Mouse (Mus musculus) lung, embryonic 15.5 days (tissue): ENCODE results near the gene Twnk. TPM values are rescaled to one million over a fixed set of nuclear protein-coding genes. Genes with fewer than 3 reads are reported as not detected.
A peak's percentile ranks its signal among the peaks of the same experiment; 100 is the strongest.

Experiments
- ATAC-seq: fragments of 200-750 bp; cut with Nextera tagmentation; 2 replicates; pipeline ENCODE4 v1.8.0; 2017; ENCODE audit warnings: moderate number of reproducible peaks, borderline replicate concordance; ENCODE audit not compliant: low FRiP score, low TSS enrichment; ENCODE audit errors: extremely low read depth
- H3K27ac ChIP-seq: fragments of 300-500 bp; sonication (generic); 2 replicates; pipeline ENCODE4 v1.5.1; 2015; ENCODE audit warnings: moderate library complexity, mild to moderate bottlenecking, inconsistent platforms
- H3K27me3 ChIP-seq: fragments of 300-500 bp; sonication (generic); 2 replicates; pipeline ENCODE4 v1.6.1; 2015; ENCODE audit warnings: inconsistent platforms
- H3K36me3 ChIP-seq: fragments of 300-500 bp; sonication (generic); 2 replicates; pipeline ENCODE4 v1.6.1; 2015; ENCODE audit warnings: inconsistent platforms
- H3K4me1 ChIP-seq: fragments of 300-500 bp; sonication (generic); 2 replicates; pipeline ENCODE4 v1.6.1; 2015; ENCODE audit warnings: inconsistent platforms
- H3K4me2 ChIP-seq: fragments of 300-500 bp; sonication (generic); 2 replicates; pipeline ENCODE4 v1.6.1; 2015; ENCODE audit warnings: inconsistent platforms, mild to moderate bottlenecking, moderate library complexity
- H3K4me3 ChIP-seq: fragments of 300-500 bp; sonication (generic); 2 replicates; pipeline ENCODE4 v1.5.1; 2015; ENCODE audit warnings: mild to moderate bottlenecking, inconsistent platforms
- H3K9ac ChIP-seq: fragments of 300-500 bp; sonication (generic); 2 replicates; pipeline ENCODE4 v1.6.1; 2015; ENCODE audit warnings: inconsistent platforms
- H3K9me3 ChIP-seq: fragments of 300-500 bp; sonication (generic); 2 replicates; pipeline ENCODE4 v1.6.1; 2016; ENCODE audit warnings: inconsistent platforms
- WGBS: fragments of 180-500 bp; shearing (Covaris S2); methylation state at CpG from one replicate; pipeline ENCODE4 v1.1.7; 2015; 5-methylcytosine and 5-hydroxymethylcytosine counted together
- polyA plus RNA-seq: library from polyadenylated mRNA; unstranded; fragments of >200 nt; fragmentation: Nextera tagmentation; extraction: Ambion mirVana; gene quantifications from 2 replicates; pipeline ENCODE4 v1.2.1, GENCODE M21; 2015

Twnk gene
- polyA plus RNA-seq, 1 experiment from 2014 or later: 20.8 TPM

DNA sequence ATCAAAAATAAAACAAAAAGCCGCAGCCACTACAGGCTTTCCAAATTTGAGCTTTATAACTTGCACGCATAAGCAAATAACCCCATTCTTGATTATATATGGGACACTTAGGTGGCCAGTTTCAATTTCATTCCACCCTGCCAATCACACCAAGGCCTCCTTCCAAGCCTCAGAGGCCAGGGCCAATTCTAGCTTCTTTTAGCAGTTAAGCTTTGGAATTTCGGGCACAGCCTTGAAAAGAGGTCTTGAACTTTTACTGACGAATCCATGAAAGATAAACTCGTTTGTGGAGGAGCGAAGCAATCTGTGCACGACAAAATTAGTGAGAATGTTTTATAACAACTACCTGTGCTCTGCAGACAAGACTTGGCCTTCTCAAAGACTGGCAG lies 52.3 kb downstream of the Twnk start:
- Histone ChIP-seq H3K4me3 (peak overlapping the region; percentile 53), H3K4me1 (peaks cover 21% of the 10 kb centered on the region), H3K27me3 (no peaks in the 10 kb centered on the region), H3K9ac (peak overlapping the region; percentile 59), H3K4me2 (peak overlapping the region; percentile 71), H3K27ac (peak overlapping the region; percentile 97), H3K9me3 (no peaks in the 10 kb centered on the region), H3K36me3 (peaks cover 4% of the 10 kb centered on the region; the same call in 1 of the 2 replicates)
- 27% methylated on average over 7 of the region's 7 CpGs for WGBS
- no peak for ATAC-seq

DNA sequence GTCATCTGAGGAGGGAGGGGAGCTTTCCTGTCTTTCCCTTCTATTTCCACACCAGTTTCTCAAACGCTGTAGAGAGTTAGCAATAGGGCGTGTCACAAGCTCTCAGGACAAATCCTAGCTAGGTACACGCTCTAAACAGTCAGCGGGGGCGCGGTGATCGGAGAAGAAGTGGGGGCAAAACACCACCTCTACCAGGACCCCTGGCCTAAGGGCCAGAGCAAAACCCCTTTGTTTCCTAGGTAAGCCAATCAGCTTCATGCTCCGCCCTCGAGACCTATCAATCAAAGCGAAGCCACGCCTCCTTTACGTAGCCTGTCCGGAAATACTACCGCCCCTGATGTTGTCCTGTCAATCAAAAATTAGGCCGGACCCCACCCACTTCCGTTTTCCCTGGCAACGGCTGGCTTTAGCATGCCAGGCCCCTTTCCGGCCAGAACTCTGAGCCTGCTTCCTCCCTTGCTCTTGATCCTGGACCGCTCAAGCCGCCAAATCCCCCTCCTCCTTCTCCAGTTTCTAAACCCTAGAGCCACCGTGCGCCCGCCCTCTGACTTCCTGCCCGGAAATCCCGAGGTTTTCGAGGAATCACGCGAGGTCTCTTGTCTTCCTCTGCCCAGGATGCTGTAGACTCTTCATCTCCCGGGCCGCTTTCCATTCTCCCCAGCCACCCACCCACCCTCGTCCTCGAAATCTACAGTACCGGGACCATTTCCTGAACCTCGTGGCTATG lies 52.8 kb downstream of the Twnk start:
- H3K9me3 ChIP-seq: no peaks in the 10 kb centered on the region
- H3K9ac ChIP-seq: peak overlapping the region; percentile 67
- under 1% methylated on average over 34 of the region's 34 CpGs for whole genome bisulfite sequencing

DNA sequence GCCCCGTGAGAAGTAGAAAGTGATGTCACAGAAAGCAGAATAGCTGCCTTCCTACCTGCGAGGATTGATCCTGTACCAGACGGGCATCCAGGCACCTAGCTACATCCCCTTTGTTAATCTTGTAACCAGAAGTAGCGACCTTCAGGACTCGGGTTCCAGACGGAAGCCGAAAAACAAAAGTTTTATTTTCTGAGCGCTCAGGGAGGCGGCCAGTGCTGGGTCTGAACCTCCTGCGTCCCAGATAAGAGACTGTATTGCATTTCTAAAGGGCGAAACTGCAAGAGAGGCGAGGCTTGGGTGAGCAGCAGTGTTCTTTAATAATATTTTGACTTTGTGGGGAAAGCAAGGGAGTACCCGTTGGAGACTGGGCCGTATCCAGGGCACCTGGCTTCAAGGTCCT lies 53.4 kb downstream of the Twnk start:
- no peak for ATAC-seq
- WGBS: under 1% methylated on average over 14 of the region's 14 CpGs
- H3K4me1 ChIP-seq: peaks cover 21% of the 10 kb centered on the region
- peak overlapping the region; percentile 71 for H3K4me2 ChIP-seq
- H3K27ac ChIP-seq: peak overlapping the region; percentile 97
- H3K27me3 ChIP-seq: peaks cover 3% of the 10 kb centered on the region
- H3K9ac ChIP-seq: peak overlapping the region; percentile 67
- H3K36me3 ChIP-seq: 0 out of 2 replicates have a peak, but pooled peaks cover 4% of the 10 kb centered on the region
- peak overlapping the region; percentile 53 for H3K4me3 ChIP-seq
- H3K9me3 ChIP-seq: no peaks in the 10 kb centered on the region

More for the DNA sequence above, 52.8 kb downstream of the Twnk start:
- H3K27ac ChIP-seq: peak overlapping the region; percentile 97
- peaks cover 21% of the 10 kb centered on the region for H3K4me1 ChIP-seq
- H3K36me3 ChIP-seq: 0 out of 2 replicates have a peak, but pooled peaks cover 4% of the 10 kb centered on the region
- peak overlapping the region; percentile 53 for H3K4me3 ChIP-seq
- peak overlapping the region; percentile 71 for H3K4me2 ChIP-seq
- no peaks in the 10 kb centered on the region for H3K27me3 ChIP-seq
- ATAC-seq: peak; percentile 94

Other genes starting within 250 kb of the Twnk start
- gene Pax2, start 249.6 kb upstream of the Twnk start, polyA plus RNA-seq: 0.10 TPM in 1 of 2 replicates, not detected in the other
- gene Slf2, start 74.5 kb upstream of the Twnk start, polyA plus RNA-seq: 26.0 and 29.4 TPM in 2 replicates
- gene Sema4g, start 16.6 kb upstream of the Twnk start, polyA plus RNA-seq: 1.3 and 1.7 TPM in 2 replicates
- gene Mrpl43, start 779 bp downstream of the Twnk start, polyA plus RNA-seq: 70.1 and 70.8 TPM in 2 replicates
- 75.9 and 81.8 TPM in 2 replicates for gene Lzts2, start 8.8 kb downstream of the Twnk start, polyA plus RNA-seq
- 0.30 and 0.34 TPM in 2 replicates for gene Pdzd7, start 40.1 kb downstream of the Twnk start, polyA plus RNA-seq
- 20.5 and 21.7 TPM in 2 replicates for gene Sfxn3, start 41.8 kb downstream of the Twnk start, polyA plus RNA-seq
- 4.9 and 6.4 TPM in 2 replicates for gene Kazald1, start 69.6 kb downstream of the Twnk start, polyA plus RNA-seq
- not detected in 2 replicates for gene Tlx1, start 145.0 kb downstream of the Twnk start, polyA plus RNA-seq
- gene Lbx1, start 230.1 kb downstream of the Twnk start, polyA plus RNA-seq: not detected in 2 replicates